Mouse (Mus musculus) T-helper 17 cell (primary cell): Measurements from ENCODE around the gene Rbm6.

ENCODE experiments used
- in situ Hi-C, 2 experiments: fragments of 300-600 bp; cut with MboI, MseI; formaldehyde crosslinking; loops; 1 replicate in 1 of 2; 2 replicates in 1 of 2; pipeline ENCODE4 v1.15.1; 2025; ENCODE audit warnings: high pct_unique_total_duplicates in 2 of 2

The Rbm6 gene

GRCm38 (mm10) chr9:107887804-107888266 is 14.8 kb upstream of the Rbm6 start, which contains the start of gene Mon1a:
Gene Mon1a, plus strand, starts transcription at chr9:107888151.
- in situ Hi-C loops, result loop anchor here in 1 of 2 experiments (10.0 kb wide), 1 partner anchor 1683 kb away; the partner anchor contains the start of gene Twf2

DNA sequence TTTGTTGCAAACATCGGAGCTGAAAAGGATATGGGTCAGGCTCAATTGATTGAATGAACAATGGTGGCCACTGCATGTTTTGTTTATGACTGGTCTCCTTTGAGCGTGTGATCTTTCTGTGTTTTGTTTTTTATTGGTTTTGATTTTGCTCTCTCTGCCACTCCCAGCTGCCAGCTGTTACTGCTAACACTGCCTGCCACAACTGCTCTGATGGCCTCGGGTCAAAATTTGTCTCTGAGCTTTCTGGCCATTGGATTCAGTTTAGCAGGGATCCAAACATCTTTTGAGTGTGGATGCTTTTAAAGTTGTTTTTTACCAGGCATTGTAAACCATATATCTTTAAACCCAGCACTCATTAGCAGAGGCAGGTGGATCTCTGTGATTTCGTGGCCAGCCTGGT is 7.4 kb upstream of the Rbm6 start:
- in situ Hi-C loops, result loop anchor here in 1 of 2 experiments (10.0 kb wide), 1 partner anchor 1676 kb away; the partner anchor contains the start of gene Twf2

DNA sequence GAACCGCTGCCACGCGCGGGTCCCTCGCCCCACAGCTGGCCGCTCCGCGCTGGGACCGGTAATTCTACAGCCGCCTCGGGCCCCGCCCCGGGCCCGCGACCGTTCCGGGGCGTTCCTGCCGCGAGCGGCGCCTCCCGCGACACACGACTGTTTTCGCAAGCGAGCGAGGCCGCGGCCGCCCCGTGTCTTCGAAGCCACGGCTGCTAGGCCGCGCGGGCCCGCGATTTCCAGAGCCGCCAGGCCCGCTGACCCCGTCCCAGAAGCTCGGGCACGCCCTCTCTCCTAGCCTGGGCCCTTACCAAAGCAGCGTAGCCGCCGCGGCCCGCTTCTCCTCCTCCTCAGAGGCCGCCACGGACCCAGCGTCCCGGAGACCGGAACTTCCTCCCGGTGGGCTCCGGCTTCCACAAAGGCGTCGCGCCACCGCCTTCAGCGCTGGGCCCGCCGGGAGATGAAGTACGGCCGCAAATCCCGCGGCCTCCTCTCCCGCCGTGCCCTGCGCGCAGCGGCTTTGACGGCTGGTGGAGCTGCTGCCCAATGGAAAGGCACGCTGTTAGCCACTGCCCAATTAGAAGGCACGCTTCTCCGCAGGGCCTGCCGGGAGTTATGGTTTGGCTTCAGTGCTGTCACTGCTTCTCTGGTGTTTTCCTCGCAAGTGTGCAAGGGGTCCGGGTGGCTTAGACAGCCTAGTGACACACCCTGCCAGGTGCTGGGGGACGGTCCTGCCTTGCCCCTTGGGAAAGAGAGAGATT is 513 bp downstream of the Rbm6 start:
- in situ Hi-C loops, result no loop called here

DNA sequence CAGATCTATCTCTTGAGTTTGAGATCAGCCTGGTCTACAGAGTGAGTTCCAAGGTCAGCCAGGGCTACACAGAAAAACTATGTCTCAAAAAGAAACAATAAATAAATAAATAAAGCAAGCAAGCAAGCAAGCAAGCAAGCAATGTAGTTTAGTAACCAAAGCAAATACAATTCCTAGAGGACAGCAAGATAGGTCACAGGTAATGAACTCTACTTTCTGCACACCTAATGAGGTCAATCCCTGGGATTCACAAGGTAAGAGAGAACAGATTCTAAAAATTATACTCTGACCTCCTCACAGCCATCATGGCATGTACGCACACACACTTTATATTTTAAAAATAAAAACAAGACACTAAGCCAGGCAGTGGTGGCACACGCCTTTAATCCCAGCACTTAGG is 7.0 kb downstream of the Rbm6 start:
- in situ Hi-C loops, result no loop called here

DNA sequence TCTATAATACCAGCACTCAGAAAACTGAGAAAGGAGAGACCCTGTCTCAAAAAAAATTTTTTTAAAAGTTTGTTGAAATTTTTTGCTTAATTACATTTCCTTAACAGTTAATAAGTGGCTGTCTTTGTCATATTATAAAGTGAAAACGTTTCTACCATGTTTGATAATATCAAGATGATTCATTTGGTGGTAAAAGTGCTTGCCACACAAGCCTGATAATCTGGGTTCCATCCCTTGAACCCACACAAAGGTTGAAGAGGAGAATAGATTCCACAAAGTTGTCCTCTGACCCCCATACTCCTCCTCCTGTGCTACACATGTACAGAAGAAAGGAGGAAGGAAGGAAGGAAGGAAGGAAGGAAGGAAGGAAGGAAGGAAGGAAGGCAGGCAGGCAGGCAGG is 8.5 kb downstream of the Rbm6 start:
- in situ Hi-C loops, result no loop called here

DNA sequence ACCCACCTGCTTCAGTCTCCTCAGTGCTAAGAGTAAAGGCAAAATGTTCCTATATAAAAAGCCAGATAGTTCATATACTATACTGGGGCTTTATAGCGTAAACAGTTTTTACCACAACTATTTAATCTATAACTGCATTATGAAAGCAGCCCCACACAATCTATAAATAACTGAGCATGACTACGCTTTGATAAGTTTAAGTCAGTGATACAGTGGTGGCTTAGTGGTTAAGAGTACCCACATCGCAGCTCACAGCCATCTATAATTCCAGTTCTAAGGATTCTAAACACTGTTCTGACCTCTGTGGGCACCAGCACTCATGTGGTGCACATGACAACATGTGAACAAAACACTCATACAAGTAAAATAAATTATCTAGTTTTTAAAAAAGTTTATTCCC is 14.7 kb downstream of the Rbm6 start:
- in situ Hi-C loops, result no loop called here

DNA sequence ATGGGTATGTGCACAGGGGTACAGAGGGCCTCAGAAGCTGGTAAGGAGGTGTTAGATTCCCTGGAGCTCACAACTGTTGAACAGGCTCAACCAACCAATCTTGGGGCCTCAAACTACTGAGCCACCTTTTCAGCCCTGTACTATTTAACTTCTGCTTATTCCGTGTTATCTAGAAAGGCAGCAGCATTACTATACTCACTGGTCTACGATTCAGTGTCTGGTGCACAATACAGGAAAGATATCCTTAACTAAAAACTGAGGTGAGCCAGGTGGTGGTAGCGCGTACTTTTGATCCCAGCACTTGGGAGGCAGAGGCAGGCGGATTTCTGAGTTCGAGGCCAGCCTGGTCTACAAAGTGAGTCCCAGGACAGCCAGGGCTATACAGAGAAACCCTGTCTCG is 24.1 kb downstream of the Rbm6 start:
- in situ Hi-C loops, result no loop called here

- in situ Hi-C loops, result no loop called here
Observed at GRCm38 (mm10) chr9:107842709-107843108, 30.3 kb downstream of the Rbm6 start.

DNA sequence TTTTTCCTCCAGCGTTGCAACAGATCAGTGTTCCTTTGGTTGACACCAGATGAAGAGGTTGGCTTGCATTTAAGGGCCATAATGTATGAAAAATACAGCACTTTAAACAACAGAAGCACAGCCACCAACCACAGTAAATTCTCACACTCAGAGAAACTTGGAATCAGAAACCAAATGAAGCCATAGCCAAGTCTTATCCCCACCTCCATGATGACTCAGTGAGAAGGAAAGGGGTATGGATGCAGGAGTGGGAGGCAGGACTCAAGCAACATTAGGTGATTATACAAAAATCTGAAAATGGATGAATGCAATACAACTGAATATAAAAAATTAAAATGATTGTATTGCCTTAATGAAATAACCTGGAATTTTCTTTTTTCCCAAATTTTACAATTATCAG is 34.2 kb downstream of the Rbm6 start:
- in situ Hi-C loops, result no loop called here

DNA sequence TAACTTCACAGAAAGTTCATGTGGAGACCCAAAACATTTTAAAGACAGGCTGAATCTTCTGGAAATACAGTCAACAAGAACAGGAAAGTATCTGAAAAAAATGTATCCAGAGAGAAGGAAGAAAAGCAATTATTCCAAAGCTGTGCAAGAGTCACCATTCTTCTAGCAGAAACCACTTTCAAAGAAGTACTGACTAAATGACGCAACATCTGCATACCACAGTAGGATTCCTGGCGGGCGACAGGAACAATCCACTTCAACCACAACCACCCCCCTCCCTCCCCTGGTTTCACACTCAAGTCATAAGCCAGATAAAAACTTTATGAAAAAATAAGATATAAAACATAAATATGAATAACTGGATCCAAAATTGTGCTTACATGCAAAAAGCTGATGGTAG is 39.2 kb downstream of the Rbm6 start:
- in situ Hi-C loops, result no loop called here

- in situ Hi-C loops, result no loop called here
Observed at GRCm38 (mm10) chr9:107831765-107832164, 41.3 kb downstream of the Rbm6 start.

DNA sequence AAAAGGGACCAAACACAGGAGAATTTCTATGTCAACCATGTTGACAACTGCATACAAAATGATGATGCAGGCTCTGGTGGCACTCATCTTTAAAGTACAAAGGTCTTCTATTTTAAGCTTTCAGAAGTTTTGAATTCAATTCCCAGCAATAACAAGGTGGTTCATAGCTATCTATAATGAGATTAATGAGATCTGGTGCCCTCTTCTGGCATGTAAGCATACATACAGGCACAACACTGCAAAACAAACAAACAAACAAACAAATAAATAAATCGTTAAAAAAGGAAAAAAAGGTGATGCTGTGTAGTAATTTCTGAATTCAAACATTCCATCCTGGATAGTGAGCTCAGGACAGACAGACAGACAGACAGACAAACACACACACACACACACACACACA is 60.9 kb downstream of the Rbm6 start:
- in situ Hi-C loops, result no loop called here

- in situ Hi-C loops, result no loop called here
Observed at GRCm38 (mm10) chr9:107810985-107811384, 62.1 kb downstream of the Rbm6 start.

DNA sequence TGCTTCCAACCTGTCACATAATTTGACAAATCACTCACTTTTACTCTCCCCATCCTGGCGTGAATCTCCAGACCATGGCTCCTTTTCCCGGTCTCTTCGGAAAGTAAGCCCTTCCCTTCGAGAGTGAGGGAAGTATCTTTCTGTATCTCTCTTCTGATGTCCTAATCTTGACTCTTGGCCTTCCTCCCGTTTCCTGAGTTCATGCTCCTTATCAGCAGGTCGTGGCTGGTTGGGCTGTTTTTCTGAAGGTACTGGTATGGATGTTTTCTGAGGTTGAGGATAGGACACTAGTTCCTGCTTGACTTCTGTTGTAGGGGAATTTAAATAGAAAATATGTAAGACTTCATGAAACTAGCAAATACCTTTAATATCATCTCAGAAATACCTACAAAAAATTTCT is 81.3 kb downstream of the Rbm6 start:
- in situ Hi-C loops, result loop anchor here in 1 of 2 experiments (5.0 kb wide), 1 partner anchor 61 kb away; no protein-coding TSS in a partner anchor

DNA sequence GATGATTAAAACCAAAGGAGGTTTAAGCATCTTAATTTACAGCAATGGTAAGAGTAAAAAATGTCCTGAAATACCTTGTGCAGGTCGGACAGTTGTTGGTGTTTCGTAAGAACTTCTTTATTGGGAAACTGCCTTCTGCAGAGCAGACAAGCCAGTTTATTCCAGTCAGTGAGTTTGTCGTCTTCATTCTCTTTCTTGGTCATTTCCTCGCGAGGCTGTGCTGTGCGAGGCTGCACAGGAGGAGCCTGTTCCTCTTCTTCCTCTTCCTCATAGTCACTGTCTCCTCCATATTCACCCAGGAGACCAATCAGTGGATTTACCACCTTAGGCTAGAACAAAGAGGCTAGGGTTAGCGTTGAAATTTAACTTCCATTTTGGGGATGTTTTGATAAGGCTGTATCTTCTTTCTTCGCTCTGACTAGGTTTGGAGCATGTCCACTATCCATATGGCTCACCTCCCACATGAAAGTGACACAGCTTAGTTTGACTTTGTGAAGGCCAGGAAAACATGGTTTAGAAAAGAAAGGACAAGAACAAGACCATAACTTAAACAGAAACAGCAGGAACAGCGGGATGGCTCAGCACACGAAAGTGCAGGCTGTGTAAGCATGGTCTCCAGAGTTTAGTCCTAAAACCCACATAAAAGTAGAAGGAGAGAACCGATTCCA is 90.4 kb downstream of the Rbm6 start:
- in situ Hi-C loops, result no loop called here

- in situ Hi-C loops, result no loop called here
Observed at GRCm38 (mm10) chr9:107776809-107777208, 96.2 kb downstream of the Rbm6 start.

GRCm38 (mm10) chr9:107774411-107774810 is 98.6 kb downstream of the Rbm6 start:
- in situ Hi-C loops, result no loop called here

DNA sequence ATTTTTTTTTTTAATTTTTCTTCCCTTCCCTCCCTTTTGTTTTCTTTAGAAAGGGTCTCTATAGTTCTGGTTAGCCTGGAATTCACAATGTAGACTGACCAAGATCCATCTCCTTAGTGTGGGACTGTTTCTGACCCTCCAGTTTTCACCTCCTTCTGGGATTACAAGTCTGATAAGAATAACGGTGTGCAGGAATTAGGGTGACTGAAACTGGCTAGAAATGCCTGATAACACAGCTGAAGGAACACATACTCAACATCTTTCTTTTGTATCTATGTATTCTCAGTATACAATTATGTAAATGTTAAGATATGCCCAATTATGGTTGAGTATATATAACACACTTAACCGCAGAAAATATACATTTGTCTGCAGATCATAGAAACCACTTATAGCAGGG is 101.3 kb downstream of the Rbm6 start:
- in situ Hi-C loops, result no loop called here

GRCm38 (mm10) chr9:107770374-107771290 is 102.4 kb downstream of the Rbm6 start, which contains the start of gene Rbm5:
Gene Rbm5, minus strand, starts transcription at chr9:107770996.
- in situ Hi-C loops, result no loop called here

DNA sequence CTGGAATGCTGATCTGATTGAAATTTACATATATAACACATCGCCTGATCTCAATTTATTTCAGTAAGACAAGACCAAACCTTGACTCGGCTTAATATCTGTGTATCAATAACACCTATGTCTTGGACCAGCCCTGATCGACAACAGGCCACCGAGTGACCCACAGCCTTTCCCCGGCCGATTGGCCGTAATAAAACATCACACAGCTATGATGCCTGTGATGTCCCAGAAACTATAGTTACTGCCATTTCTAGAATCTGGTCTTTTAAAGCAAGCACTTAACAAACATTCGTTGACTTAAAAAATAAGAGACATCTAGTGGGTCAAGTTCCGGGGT is 103.0 kb downstream of the Rbm6 start:
- in situ Hi-C loops, result no loop called here

- in situ Hi-C loops, result loop anchor here (10.0 kb wide), 2 partner anchors 755 to 785 kb away; no protein-coding TSS in a partner anchor
Observed at GRCm38 (mm10) chr9:107769445-107770000, 103.5 kb downstream of the Rbm6 start.
